Mouse (Mus musculus): ENCODE measurements at regions not wholly inside any gene's neighbourhood (a gene's known extent, or its start where the extent isn't known, plus 50 kb on each side); places are given as distances from the start of the nearest gene placed in this dataset.

GRCm38 (mm10) chr17:29775836-29776235 is 59.0 kb upstream of the Ccdc167 start:
- ATAC-seq (ENCODE audit: insufficient read depth, low FRiP score, low TSS enrichment) (no peak), DNase-seq (ENCODE audit: low spot score) (no peak)
- Histone ChIP-seq H3K36me3 (ENCODE audit: control insufficient read depth, insufficient read depth, low read length) (no peaks in the 10 kb centered on the region), H3K4me2 (ENCODE audit: low read depth) (no peak overlapping the region), H3K27ac (ENCODE audit: low read depth, low read length) (no peak overlapping the region), H3K27me3 (ENCODE audit: control insufficient read depth, insufficient read depth, low read length) (no peaks in the 10 kb centered on the region), H3K4me1 (ENCODE audit: control insufficient read depth, insufficient read depth, low read length) (no peaks in the 10 kb centered on the region), H3K9me3 (ENCODE audit: control insufficient read depth, low read length) (no peaks in the 10 kb centered on the region), H3K9ac (ENCODE audit: low read length) (no peak overlapping the region), H3K4me3 (ENCODE audit: low read depth, low read length) (no peak overlapping the region)
- WGBS, result 86% methylated on average over 14 of the region's 14 CpGs

- no peak overlapping the region for H3K4me3 ChIP-seq (ENCODE audit: low read depth, low read length)
- H3K27me3 ChIP-seq (ENCODE audit: control insufficient read depth, insufficient read depth, low read length), result no peaks in the 10 kb centered on the region
- no peak overlapping the region for H3K27ac ChIP-seq (ENCODE audit: low read depth, low read length)
- no peak overlapping the region for H3K9ac ChIP-seq (ENCODE audit: low read length)
- DNase-seq (ENCODE audit: low spot score) (peak; percentile 42), ATAC-seq (ENCODE audit: insufficient read depth, low FRiP score, low TSS enrichment) (no peak)
- H3K36me3 ChIP-seq (ENCODE audit: control insufficient read depth, insufficient read depth, low read length), result no peaks in the 10 kb centered on the region
- H3K4me2 ChIP-seq (ENCODE audit: low read depth), result no peak overlapping the region
- H3K9me3 ChIP-seq (ENCODE audit: control insufficient read depth, low read length), result no peaks in the 10 kb centered on the region
- no peaks in the 10 kb centered on the region for H3K4me1 ChIP-seq (ENCODE audit: control insufficient read depth, insufficient read depth, low read length)
- WGBS, result 18% methylated on average over 14 of the region's 14 CpGs
Observed at GRCm38 (mm10) chr17:29773339-29773738, 56.5 kb upstream of the Ccdc167 start.

- Histone ChIP-seq H3K4me2 (ENCODE audit: low read depth) (no peak overlapping the region), H3K36me3 (ENCODE audit: control insufficient read depth, insufficient read depth, low read length) (no peaks in the 10 kb centered on the region), H3K27me3 (ENCODE audit: control insufficient read depth, insufficient read depth, low read length) (no peaks in the 10 kb centered on the region), H3K9me3 (ENCODE audit: control insufficient read depth, low read length) (no peaks in the 10 kb centered on the region), H3K9ac (ENCODE audit: low read length) (no peak overlapping the region), H3K4me3 (ENCODE audit: low read depth, low read length) (no peak overlapping the region), H3K27ac (ENCODE audit: low read depth, low read length) (no peak overlapping the region), H3K4me1 (ENCODE audit: control insufficient read depth, insufficient read depth, low read length) (no peaks in the 10 kb centered on the region)
- WGBS, result 68% methylated on average over 9 of the region's 9 CpGs
- ATAC-seq (ENCODE audit: insufficient read depth, low FRiP score, low TSS enrichment) (no peak), DNase-seq (ENCODE audit: low spot score) (no peak)
Observed at GRCm38 (mm10) chr17:29770914-29771313, 54.1 kb upstream of the Ccdc167 start.

GRCm38 (mm10) chr17:29769631-29770030 is 52.8 kb upstream of the Ccdc167 start:
- Histone ChIP-seq H3K4me1 (ENCODE audit: control insufficient read depth, insufficient read depth, low read length) (no peaks in the 10 kb centered on the region), H3K36me3 (ENCODE audit: control insufficient read depth, insufficient read depth, low read length) (no peaks in the 10 kb centered on the region), H3K27me3 (ENCODE audit: control insufficient read depth, insufficient read depth, low read length) (no peaks in the 10 kb centered on the region), H3K4me3 (ENCODE audit: low read depth, low read length) (no peak overlapping the region), H3K4me2 (ENCODE audit: low read depth) (no peak overlapping the region), H3K9ac (ENCODE audit: low read length) (no peak overlapping the region), H3K9me3 (ENCODE audit: control insufficient read depth, low read length) (no peaks in the 10 kb centered on the region), H3K27ac (ENCODE audit: low read depth, low read length) (no peak overlapping the region)
- 85% methylated on average over 10 of the region's 10 CpGs for WGBS
- no peak for ATAC-seq (ENCODE audit: insufficient read depth, low FRiP score, low TSS enrichment)
- DNase-seq (ENCODE audit: low spot score), result no peak

- no peak overlapping the region for H3K9ac ChIP-seq (ENCODE audit: low read length)
- H3K27me3 ChIP-seq (ENCODE audit: control insufficient read depth, insufficient read depth, low read length), result no peaks in the 10 kb centered on the region
- H3K9me3 ChIP-seq (ENCODE audit: control insufficient read depth, low read length), result no peaks in the 10 kb centered on the region
- H3K36me3 ChIP-seq (ENCODE audit: control insufficient read depth, insufficient read depth, low read length), result no peaks in the 10 kb centered on the region
- H3K27ac ChIP-seq (ENCODE audit: low read depth, low read length), result no peak overlapping the region
- H3K4me3 ChIP-seq (ENCODE audit: low read depth, low read length), result no peak overlapping the region
- no peak for DNase-seq (ENCODE audit: low spot score)
- WGBS, result 72% methylated on average over 7 of the region's 7 CpGs
- no peak for ATAC-seq (ENCODE audit: insufficient read depth, low FRiP score, low TSS enrichment)
- H3K4me2 ChIP-seq (ENCODE audit: low read depth), result no peak overlapping the region
- no peaks in the 10 kb centered on the region for H3K4me1 ChIP-seq (ENCODE audit: control insufficient read depth, insufficient read depth, low read length)
Observed at GRCm38 (mm10) chr17:29769143-29769542, 52.3 kb upstream of the Ccdc167 start.

GRCm38 (mm10) chr17:29768642-29769041 is 51.8 kb upstream of the Ccdc167 start:
- Histone ChIP-seq H3K36me3 (ENCODE audit: control insufficient read depth, insufficient read depth, low read length) (no peaks in the 10 kb centered on the region), H3K27me3 (ENCODE audit: control insufficient read depth, insufficient read depth, low read length) (no peaks in the 10 kb centered on the region), H3K4me2 (ENCODE audit: low read depth) (no peak overlapping the region), H3K4me1 (ENCODE audit: control insufficient read depth, insufficient read depth, low read length) (no peaks in the 10 kb centered on the region), H3K9me3 (ENCODE audit: control insufficient read depth, low read length) (no peaks in the 10 kb centered on the region), H3K27ac (ENCODE audit: low read depth, low read length) (no peak overlapping the region), H3K4me3 (ENCODE audit: low read depth, low read length) (no peak overlapping the region), H3K9ac (ENCODE audit: low read length) (no peak overlapping the region)
- ATAC-seq (ENCODE audit: insufficient read depth, low FRiP score, low TSS enrichment), result no peak
- WGBS, result 70% methylated on average over 5 of the region's 5 CpGs
- no peak for DNase-seq (ENCODE audit: low spot score)

Data from neural tube, embryonic 11.5 days (tissue).